Comparison of ENCODE assay signal across 8 mouse cellular contexts in genomic region chr5:115977266-115977665, GRCm38 (mm10). TPM values are rescaled to one million over a fixed set of nuclear protein-coding genes. Genes with fewer than 3 reads are reported as not detected.
DNase-seq lines count a peak whose midpoint lies in the region; ATAC-seq and TF ChIP-seq lines count a peak whose summit lies in the region.
"Had no signal": no experiment of that assay in that cellular context is flagged by ENCODE, and none has a peak within 500 bp of the region (broad histone marks: within the 10 kb centered on the region; RNA-seq: fewer than 3 reads in every experiment).

No protein-coding gene starts in this region.

- H3K27ac ChIP-seq in liver, adult 2 months (replicated peaks; ENCODE audit: insufficient read depth, low read depth, low read length), result peak overlapping the region; percentile 18
- peak overlapping the region; percentile 29; the same call in 1 of the 2 replicates for H3K27ac ChIP-seq in intestine, embryonic 16.5 days (ENCODE audit: low read length)
- H3K27ac ChIP-seq in liver, embryonic 11.5 days (ENCODE audit: low read depth, low read length), result peak overlapping the region; percentile 28; the same call in 1 of the 2 replicates
- H3K27ac ChIP-seq in stomach, embryonic 14.5 days (ENCODE audit: low read length), result peak overlapping the region; percentile 66; the same call in 1 of the 2 replicates

- H3K4me1 ChIP-seq in liver, adult 2 months (ENCODE audit: control insufficient read depth, insufficient read depth, low read length), result peaks cover 5% of the 10 kb centered on the region; the same call in 1 of the 2 replicates
- H3K4me1 ChIP-seq in intestine, embryonic 16.5 days (ENCODE audit: control insufficient read depth, insufficient read depth, low read length), result no peaks in the 10 kb centered on the region; the same call in 1 of the 2 replicates
- peaks cover 5% of the 10 kb centered on the region for H3K4me1 ChIP-seq in liver, embryonic 11.5 days (replicated peaks; ENCODE audit: control insufficient read depth, insufficient read depth, low read length)
- no peaks in the 10 kb centered on the region for H3K4me1 ChIP-seq in stomach, embryonic 14.5 days (ENCODE audit: control insufficient read depth, insufficient read depth, low read length)

- no peak for TF ChIP-seq POLR2A in liver, adult 2 months (IDR thresholded peaks at IDR 0.05; ENCODE audit: extremely low read depth, insufficient read depth, low read length)

- H3K79me2 ChIP-seq in liver, adult 2 months (ENCODE audit: control insufficient read depth, insufficient read depth, low read length), result no peaks in the 10 kb centered on the region

- peak; percentile 31 for DNase-seq in liver, adult 2 months (ENCODE audit: extremely low read depth, low read depth, low spot score)
- DNase-seq in liver, result no peak
- no peak for DNase-seq in liver, embryonic 11.5 days (ENCODE audit: low spot score)
- no peak for DNase-seq in urinary bladder, adult 2 months (ENCODE audit: low spot score)
- no peak for DNase-seq in adrenal gland, postnatal 14 days
- DNase-seq: embryo, embryonic 11 days had no signal

- ATAC-seq in intestine, embryonic 16.5 days, result no peak
- no peak; the same call in 1 of the 2 replicates for ATAC-seq in liver, embryonic 11.5 days (replicated peaks; ENCODE audit: low FRiP score)
- no peak for ATAC-seq in stomach, embryonic 14.5 days (ENCODE audit: insufficient number of reproducible peaks, insufficient read depth, low FRiP score, low read depth)

- no peak for TF ChIP-seq CTCF in liver, adult 2 months (IDR thresholded peaks at IDR 0.05; ENCODE audit: low read depth, low read length)

- no peak overlapping the region for H3K9ac ChIP-seq in liver, adult 2 months (ENCODE audit: low read depth, low read length)
- H3K9ac ChIP-seq in intestine, embryonic 16.5 days (ENCODE audit: low read depth, low read length), result no peak overlapping the region
- no peak overlapping the region for H3K9ac ChIP-seq in liver, embryonic 11.5 days (ENCODE audit: low read depth, low read length)
- H3K9ac ChIP-seq in stomach, embryonic 14.5 days (replicated peaks; ENCODE audit: low read depth, low read length), result no peak overlapping the region

- H3K9me3 ChIP-seq in intestine, embryonic 16.5 days (ENCODE audit: control insufficient read depth, low read length), result no peaks in the 10 kb centered on the region
- H3K9me3 ChIP-seq in liver, embryonic 11.5 days (ENCODE audit: control insufficient read depth, low read length), result no peaks in the 10 kb centered on the region
- H3K9me3 ChIP-seq in stomach, embryonic 14.5 days (ENCODE audit: control insufficient read depth, low read depth, low read length), result no peaks in the 10 kb centered on the region

- H3K36me3 ChIP-seq in liver, adult 2 months (ENCODE audit: control insufficient read depth, insufficient read depth, low read length), result no peaks in the 10 kb centered on the region
- peaks cover 10% of the 10 kb centered on the region for H3K36me3 ChIP-seq in intestine, embryonic 16.5 days (ENCODE audit: control insufficient read depth, insufficient read depth, low read length)
- H3K36me3 ChIP-seq in liver, embryonic 11.5 days (ENCODE audit: control insufficient read depth, insufficient read depth, low read length), result peaks cover 54% of the 10 kb centered on the region
- H3K36me3 ChIP-seq in stomach, embryonic 14.5 days (ENCODE audit: control insufficient read depth, insufficient read depth, low read length), result no peaks in the 10 kb centered on the region; the same call in none of the 2 replicates

- no peaks in the 10 kb centered on the region for H3K27me3 ChIP-seq in liver, adult 2 months (ENCODE audit: control insufficient read depth, insufficient read depth, low read length)
- no peaks in the 10 kb centered on the region for H3K27me3 ChIP-seq in intestine, embryonic 16.5 days (replicated peaks; ENCODE audit: control insufficient read depth, insufficient read depth, low read length)
- no peaks in the 10 kb centered on the region for H3K27me3 ChIP-seq in liver, embryonic 11.5 days (replicated peaks; ENCODE audit: control insufficient read depth, insufficient read depth, low read length)
- no peaks in the 10 kb centered on the region for H3K27me3 ChIP-seq in stomach, embryonic 14.5 days (ENCODE audit: control insufficient read depth, insufficient read depth, low read length)

- no peak overlapping the region for H3K4me3 ChIP-seq in liver, adult 2 months (ENCODE audit: insufficient read depth, low read depth, low read length)
- H3K4me3 ChIP-seq in intestine, embryonic 16.5 days (ENCODE audit: low read length), result no peak overlapping the region
- H3K4me3 ChIP-seq in liver, embryonic 11.5 days (ENCODE audit: low read depth, low read length), result no peak overlapping the region
- no peak overlapping the region for H3K4me3 ChIP-seq in stomach, embryonic 14.5 days (ENCODE audit: low read depth, low read length)

- no peak overlapping the region for H3K4me2 ChIP-seq in intestine, embryonic 16.5 days (ENCODE audit: low read depth, low read length)
- H3K4me2 ChIP-seq in liver, embryonic 11.5 days, result no peak overlapping the region; the same call in 1 of the 2 replicates
- no peak overlapping the region for H3K4me2 ChIP-seq in stomach, embryonic 14.5 days (replicated peaks; ENCODE audit: low read depth, low read length)

- 7% methylated on average over 10 of the region's 10 CpGs for WGBS in liver, adult 2 months
- 48% methylated on average over 10 of the region's 10 CpGs for WGBS in intestine, embryonic 16.5 days
- WGBS in liver, embryonic 11.5 days, result 64% methylated on average over 10 of the region's 10 CpGs
- 50% methylated on average over 10 of the region's 10 CpGs for WGBS in stomach, embryonic 14.5 days

RNA-seq across cellular contexts. Expression of gene Prkab1, which starts 47.0 kb away (rescaled TPM):
- 13.6 and 20.2 TPM in 2 replicates for total RNA-seq in liver, adult 2 months (2014; rRNA removed)
- polyA plus RNA-seq in liver, adult 2 months (2012; rRNA removed), result 36.9 and 48.5 TPM in 2 replicates
- 74.8 and 83.1 TPM in 2 replicates for polyA plus RNA-seq in intestine, embryonic 16.5 days (2015; fragmentation: Nextera tagmentation; extraction: Ambion mirVana)
- 109 and 111 TPM in 2 replicates for polyA plus RNA-seq in liver, embryonic 11.5 days (2014; fragmentation: Nextera tagmentation; extraction: Ambion mirVana)
- 59.7 and 60.8 TPM in 2 replicates for polyA plus RNA-seq in stomach, embryonic 14.5 days (2014; fragmentation: Nextera tagmentation; extraction: Ambion mirVana)
- polyA plus RNA-seq in urinary bladder, adult 2 months (2012; rRNA removed), result 104 and 109 TPM in 2 replicates
- total RNA-seq in adrenal gland, postnatal 14 days (2021), result 62.5 and 64.4 TPM in 2 replicates
